Mouse (Mus musculus): ENCODE results near the gene Nap1l2. TPM values are rescaled to one million over a fixed set of nuclear protein-coding genes. Genes with fewer than 3 reads are reported as not detected.
"Not testable (repeated sequence)": the region's sequence is repeated elsewhere in the genome, so short reads cannot be mapped to it uniquely, and the experiment has no call there.

Gene Nap1l2
- polyA plus RNA-seq (2012; rRNA removed), result not detected in 2 replicates

GRCm38 (mm10) chrX:103186431-103186786, at the start of gene Nap1l2:
Gene Nap1l2 (minus strand): TSS chrX:103186640.
- WGBS, result 20% methylated on average over 13 of the region's 13 CpGs

GRCm38 (mm10) chrX:103215251-103215650, 28.8 kb upstream of the Nap1l2 start:
- Histone ChIP-seq H3K36me3 (ENCODE audit: control insufficient read depth, insufficient read depth, low read length) (no peaks in the 10 kb centered on the region), H3K27me3 (ENCODE audit: control insufficient read depth, insufficient read depth, low read length) (no peaks in the 10 kb centered on the region), H3K4me3 (ENCODE audit: low read depth, low read length) (no peak overlapping the region), H3K27ac (ENCODE audit: insufficient read depth, low read depth, low read length) (no peak overlapping the region), H3K4me1 (ENCODE audit: control insufficient read depth, insufficient read depth, insufficient read length, low read length) (no peaks in the 10 kb centered on the region)
- WGBS, result 82% methylated on average over 4 of the region's 4 CpGs
- no peak for TF ChIP-seq CTCF (IDR thresholded peaks at IDR 0.05; ENCODE audit: extremely low read depth, insufficient read length, insufficient replicate concordance, low read depth, low read length)
- no peak for TF ChIP-seq POLR2A (IDR thresholded peaks at IDR 0.05; ENCODE audit: low read depth, low read length)

More at GRCm38 (mm10) chrX:103186431-103186786, at the start of gene Nap1l2:
- Histone ChIP-seq H3K4me1 (ENCODE audit: control insufficient read depth, insufficient read depth, insufficient read length, low read length) (no peaks in the 10 kb centered on the region), H3K4me3 (ENCODE audit: low read depth, low read length) (peak within 1 kb of the TSS; percentile 16), H3K36me3 (ENCODE audit: control insufficient read depth, insufficient read depth, low read length) (no peaks in the 10 kb centered on the region), H3K27ac (ENCODE audit: insufficient read depth, low read depth, low read length) (no peak within 1 kb of the TSS), H3K27me3 (ENCODE audit: control insufficient read depth, insufficient read depth, low read length) (no peaks in the 10 kb centered on the region)
- TF ChIP-seq POLR2A (IDR thresholded peaks at IDR 0.05; ENCODE audit: low read depth, low read length), result no peak
- no peak for TF ChIP-seq CTCF (IDR thresholded peaks at IDR 0.05; ENCODE audit: extremely low read depth, insufficient read length, insufficient replicate concordance, low read depth, low read length)

DNA sequence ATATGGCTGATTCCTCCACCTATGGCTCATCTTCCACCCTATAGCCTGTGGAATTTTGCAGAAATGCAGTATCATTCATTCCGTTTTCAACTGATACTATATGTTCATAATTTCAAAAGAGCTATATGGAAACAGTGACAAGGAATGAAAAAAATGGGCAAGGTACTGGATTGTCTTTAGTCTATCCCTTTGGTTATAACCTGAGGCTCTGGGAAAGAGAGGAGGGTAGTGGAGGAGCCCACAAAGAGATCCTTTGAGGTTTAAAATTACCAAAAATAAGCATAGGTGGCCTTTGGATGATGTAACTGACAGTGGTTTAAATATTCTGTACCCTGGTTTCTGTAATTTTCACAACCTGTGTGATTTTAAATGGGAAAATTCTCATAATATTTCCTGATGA, 389 bp upstream of the Nap1l2 start:
- Histone ChIP-seq H3K27ac (ENCODE audit: insufficient read depth, low read depth, low read length) (no peak overlapping the region), H3K4me1 (ENCODE audit: control insufficient read depth, insufficient read depth, insufficient read length, low read length) (no peaks in the 10 kb centered on the region), H3K4me3 (ENCODE audit: low read depth, low read length) (no peak overlapping the region), H3K36me3 (ENCODE audit: control insufficient read depth, insufficient read depth, low read length) (no peaks in the 10 kb centered on the region), H3K27me3 (ENCODE audit: control insufficient read depth, insufficient read depth, low read length) (no peaks in the 10 kb centered on the region)
- 21% methylated on average over 1 of the region's 1 CpGs for WGBS
- TF ChIP-seq CTCF (IDR thresholded peaks at IDR 0.05; ENCODE audit: extremely low read depth, insufficient read length, insufficient replicate concordance, low read depth, low read length), result no peak
- no peak for TF ChIP-seq POLR2A (IDR thresholded peaks at IDR 0.05; ENCODE audit: low read depth, low read length)

- TF ChIP-seq POLR2A (IDR thresholded peaks at IDR 0.05; ENCODE audit: low read depth, low read length) (no peak), CTCF (IDR thresholded peaks at IDR 0.05; ENCODE audit: extremely low read depth, insufficient read length, insufficient replicate concordance, low read depth, low read length) (no peak)
- H3K4me1 ChIP-seq (ENCODE audit: control insufficient read depth, insufficient read depth, insufficient read length, low read length), result no peaks in the 10 kb centered on the region
- H3K27ac ChIP-seq (ENCODE audit: insufficient read depth, low read depth, low read length), result no peak overlapping the region
- 14% methylated on average over 20 of the region's 20 CpGs for WGBS
- no peaks in the 10 kb centered on the region for H3K36me3 ChIP-seq (ENCODE audit: control insufficient read depth, insufficient read depth, low read length)
- H3K27me3 ChIP-seq (ENCODE audit: control insufficient read depth, insufficient read depth, low read length), result no peaks in the 10 kb centered on the region
- H3K4me3 ChIP-seq (ENCODE audit: low read depth, low read length), result peak overlapping the region; percentile 16
These were observed 534 bp downstream of the Nap1l2 start for GRCm38 (mm10) chrX:103185781-103186430.

DNA sequence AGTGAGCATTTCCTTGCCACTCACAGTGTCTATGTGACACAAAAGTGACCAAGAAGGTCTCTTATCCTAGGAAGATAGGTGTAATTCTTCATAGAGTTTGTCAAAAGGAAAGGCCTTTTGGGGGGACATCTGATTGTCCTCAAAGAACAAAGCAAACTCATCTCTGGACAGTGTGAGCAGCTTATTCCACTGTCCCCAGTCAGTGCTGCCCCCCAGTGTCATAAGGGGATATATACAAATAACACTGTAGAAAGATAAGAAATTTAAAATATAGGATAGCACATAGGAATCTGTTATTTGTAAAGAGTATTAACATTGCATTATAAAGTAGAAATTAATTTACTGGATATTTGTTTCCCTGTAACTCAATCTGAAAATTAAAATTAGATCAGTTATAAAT, 2.9 kb downstream of the Nap1l2 start:
- Histone ChIP-seq H3K36me3 (ENCODE audit: control insufficient read depth, insufficient read depth, low read length) (no peaks in the 10 kb centered on the region), H3K4me3 (ENCODE audit: low read depth, low read length) (no peak overlapping the region), H3K27me3 (ENCODE audit: control insufficient read depth, insufficient read depth, low read length) (no peaks in the 10 kb centered on the region), H3K4me1 (ENCODE audit: control insufficient read depth, insufficient read depth, insufficient read length, low read length) (no peaks in the 10 kb centered on the region), H3K27ac (ENCODE audit: insufficient read depth, low read depth, low read length) (no peak overlapping the region)
- TF ChIP-seq POLR2A (IDR thresholded peaks at IDR 0.05; ENCODE audit: low read depth, low read length) (no peak), CTCF (IDR thresholded peaks at IDR 0.05; ENCODE audit: extremely low read depth, insufficient read length, insufficient replicate concordance, low read depth, low read length) (no peak)

GRCm38 (mm10) chrX:103179771-103180558, 6.5 kb downstream of the Nap1l2 start:
- TF ChIP-seq CTCF (IDR thresholded peaks at IDR 0.05; ENCODE audit: extremely low read depth, insufficient read length, insufficient replicate concordance, low read depth, low read length), result no peak
- TF ChIP-seq POLR2A (IDR thresholded peaks at IDR 0.05; ENCODE audit: low read depth, low read length), result no peak
- Histone ChIP-seq H3K4me1 (ENCODE audit: control insufficient read depth, insufficient read depth, insufficient read length, low read length) (no peaks in the 10 kb centered on the region), H3K27me3 (ENCODE audit: control insufficient read depth, insufficient read depth, low read length) (no peaks in the 10 kb centered on the region), H3K27ac (ENCODE audit: insufficient read depth, low read depth, low read length) (no peak overlapping the region), H3K4me3 (ENCODE audit: low read depth, low read length) (no peak overlapping the region), H3K36me3 (ENCODE audit: control insufficient read depth, insufficient read depth, low read length) (no peaks in the 10 kb centered on the region)
- 71% methylated on average over 4 of the region's 4 CpGs for WGBS

DNA sequence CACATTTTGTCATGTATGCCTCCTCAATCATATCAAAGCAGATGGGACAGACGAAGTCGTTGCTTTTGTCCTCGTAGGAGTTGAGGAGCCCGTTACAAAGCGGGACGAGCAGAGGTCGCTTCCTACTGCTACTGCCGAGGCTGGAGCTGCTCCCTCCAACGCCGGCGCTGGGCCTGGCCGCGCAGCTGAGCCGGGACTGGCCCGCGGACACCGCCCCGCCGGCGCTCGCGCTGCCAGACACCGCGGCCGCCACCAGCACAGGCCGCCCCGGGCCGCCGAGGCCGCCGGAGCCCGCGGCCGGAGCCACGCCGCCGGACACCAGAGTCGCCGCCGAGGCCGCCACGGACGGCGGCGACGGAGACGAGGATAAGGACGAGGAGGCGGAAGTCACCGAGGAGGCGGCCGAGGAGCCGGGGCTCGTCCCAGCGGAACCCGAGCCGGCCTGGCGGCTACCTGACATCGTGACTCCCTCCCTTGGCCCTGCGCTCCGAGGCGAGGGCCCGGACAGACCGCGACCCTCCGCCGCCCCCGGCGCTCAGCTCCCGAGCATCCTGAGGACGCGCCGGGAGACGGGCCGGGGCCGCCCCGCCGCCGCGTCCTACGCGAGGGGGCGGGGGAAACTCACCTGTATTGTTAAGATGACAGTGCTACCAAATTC, 21.4 kb downstream of the Nap1l2 start:
- not testable (repeated sequence) for H3K4me1 ChIP-seq (ENCODE audit: control insufficient read depth, insufficient read depth, insufficient read length, low read length); H3K27ac ChIP-seq (ENCODE audit: insufficient read depth, low read depth, low read length); H3K36me3 ChIP-seq (ENCODE audit: control insufficient read depth, insufficient read depth, low read length); H3K27me3 ChIP-seq (ENCODE audit: control insufficient read depth, insufficient read depth, low read length)
- WGBS, result 18% methylated on average over 49 of the region's 83 CpGs
- H3K4me3 ChIP-seq (ENCODE audit: low read depth, low read length), result peak overlapping the region; percentile 33

Measured in small intestine, adult 2 months (tissue).